Mouse (Mus musculus): ENCODE results near the gene Trak1. TPM values are rescaled to one million over a fixed set of nuclear protein-coding genes. Genes with fewer than 3 reads are reported as not detected.

Gene Trak1
- polyA plus RNA-seq, 1 experiment, result 9.7 TPM

DNA sequence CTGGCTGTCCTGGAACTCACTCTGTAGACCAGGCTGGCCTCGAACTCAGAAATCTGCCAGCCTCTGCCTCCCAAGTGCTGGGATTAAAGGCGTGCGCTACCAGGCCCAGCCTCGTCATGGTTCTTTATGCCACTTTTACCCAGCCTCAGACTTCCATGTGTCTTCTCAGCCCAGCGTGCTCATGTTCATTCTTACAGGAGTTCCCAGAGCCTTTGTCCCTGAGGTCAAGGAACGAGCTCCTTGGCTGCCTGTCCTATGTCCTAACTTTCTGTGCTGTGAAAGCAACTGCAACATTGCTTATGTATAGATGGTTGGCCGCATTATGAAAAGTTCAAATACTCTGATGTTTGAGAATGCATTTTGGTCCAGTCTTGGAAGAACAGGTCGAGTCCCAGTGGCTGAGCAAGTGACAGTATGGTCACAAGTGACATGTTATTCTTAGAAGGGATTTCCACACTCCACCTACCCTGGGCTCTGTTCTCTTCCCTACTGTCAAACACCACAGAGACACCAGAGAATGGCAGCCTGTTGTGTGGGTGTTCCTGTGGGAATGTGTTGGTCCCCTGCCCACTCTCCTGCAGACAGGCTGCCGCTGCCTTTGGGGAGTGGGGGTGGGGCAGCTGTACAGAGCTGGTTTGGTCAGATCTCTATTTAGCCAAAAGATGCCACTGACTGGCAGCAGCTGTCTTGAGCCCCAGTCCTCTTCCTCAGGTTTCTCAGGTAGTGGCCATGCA lies 90.4 kb downstream of the Trak1 start:
- H3K4me1 ChIP-seq, result peaks cover 28% of the 10 kb centered on the region
- TF ChIP-seq GATA1 (IDR thresholded peaks at IDR 0.05; ENCODE audit: borderline replicate concordance, low read length), result no peak
- TF ChIP-seq FLI1 (IDR thresholded peaks at IDR 0.05; ENCODE audit: low read length), result no peak
- no peaks in the 10 kb centered on the region for H3K9me3 ChIP-seq
- H3K4me3 ChIP-seq (replicated peaks), result no peak overlapping the region
- peaks cover 67% of the 10 kb centered on the region for H3K27me3 ChIP-seq (replicated peaks)
- H3K36me3 ChIP-seq (replicated peaks; ENCODE audit: low read length), result no peaks in the 10 kb centered on the region

DNA sequence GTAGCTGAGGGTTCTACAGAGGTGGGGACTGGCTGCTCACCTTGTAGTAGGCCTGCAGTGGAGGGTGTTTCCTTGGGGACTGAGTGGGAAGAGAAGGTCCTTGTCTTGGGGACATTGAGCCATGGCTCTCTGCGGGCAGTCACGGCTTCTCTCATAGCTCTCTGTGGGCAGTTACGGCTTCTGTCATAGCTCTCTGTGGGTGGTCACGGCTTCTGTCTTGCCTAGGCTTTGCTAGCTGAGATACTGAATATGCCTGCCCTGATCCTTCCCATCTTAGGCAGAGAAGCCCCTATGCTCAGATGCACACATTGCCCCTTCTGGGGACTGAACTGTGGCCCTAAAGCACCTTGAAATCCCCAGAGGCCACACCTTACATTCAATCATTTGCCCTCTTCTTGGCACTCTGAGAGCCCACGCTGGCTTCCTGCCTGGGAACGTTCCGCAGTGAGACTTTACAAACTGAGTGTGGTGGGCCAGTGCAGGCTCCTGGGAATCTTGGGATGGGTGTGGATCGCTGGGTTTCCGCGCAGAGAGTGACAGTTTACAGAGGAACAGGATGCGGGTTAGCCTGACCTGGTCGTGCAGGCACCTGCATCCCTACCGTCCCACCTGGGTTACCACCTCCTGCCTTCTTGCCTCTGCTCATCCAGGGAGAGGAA lies 91.1 kb downstream of the Trak1 start:
- Histone ChIP-seq H3K27me3 (replicated peaks) (peaks cover 63% of the 10 kb centered on the region), H3K4me3 (replicated peaks) (no peak overlapping the region), H3K9me3 (peaks cover 4% of the 10 kb centered on the region; the same call in 1 of the 2 replicates), H3K36me3 (replicated peaks; ENCODE audit: low read length) (no peaks in the 10 kb centered on the region), H3K4me1 (peaks cover 21% of the 10 kb centered on the region)
- TF ChIP-seq GATA1 (IDR thresholded peaks at IDR 0.05; ENCODE audit: borderline replicate concordance, low read length) (no peak), FLI1 (IDR thresholded peaks at IDR 0.05; ENCODE audit: low read length) (no peak)

DNA sequence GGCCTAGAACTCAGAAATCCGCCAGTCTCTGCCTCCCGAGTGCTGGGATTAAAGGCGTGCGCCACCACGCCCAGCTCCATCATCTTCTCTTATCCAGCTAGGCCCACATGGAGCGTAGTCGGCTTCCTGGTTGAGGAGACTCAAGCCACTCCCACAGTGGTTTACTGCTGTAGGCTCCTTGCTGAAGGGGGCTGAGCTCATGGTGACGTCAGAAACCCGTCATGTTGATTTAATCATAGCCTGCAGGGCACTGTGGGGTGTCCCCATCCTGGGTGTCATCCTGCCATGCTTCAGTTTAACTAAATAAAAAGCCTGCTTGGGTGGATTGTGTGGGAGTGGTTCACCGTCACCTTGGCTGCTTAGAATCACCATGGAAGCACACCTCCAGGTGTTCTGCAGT lies 92.0 kb downstream of the Trak1 start:
- H3K36me3 ChIP-seq (replicated peaks; ENCODE audit: low read length), result no peaks in the 10 kb centered on the region
- no peak overlapping the region for H3K4me3 ChIP-seq (replicated peaks)
- no peak for TF ChIP-seq FLI1 (IDR thresholded peaks at IDR 0.05; ENCODE audit: low read length)
- no peak for TF ChIP-seq GATA1 (IDR thresholded peaks at IDR 0.05; ENCODE audit: borderline replicate concordance, low read length)
- peaks cover 12% of the 10 kb centered on the region for H3K4me1 ChIP-seq
- H3K9me3 ChIP-seq, result peaks cover 4% of the 10 kb centered on the region; the same call in 1 of the 2 replicates
- H3K27me3 ChIP-seq (replicated peaks), result peaks cover 60% of the 10 kb centered on the region

DNA sequence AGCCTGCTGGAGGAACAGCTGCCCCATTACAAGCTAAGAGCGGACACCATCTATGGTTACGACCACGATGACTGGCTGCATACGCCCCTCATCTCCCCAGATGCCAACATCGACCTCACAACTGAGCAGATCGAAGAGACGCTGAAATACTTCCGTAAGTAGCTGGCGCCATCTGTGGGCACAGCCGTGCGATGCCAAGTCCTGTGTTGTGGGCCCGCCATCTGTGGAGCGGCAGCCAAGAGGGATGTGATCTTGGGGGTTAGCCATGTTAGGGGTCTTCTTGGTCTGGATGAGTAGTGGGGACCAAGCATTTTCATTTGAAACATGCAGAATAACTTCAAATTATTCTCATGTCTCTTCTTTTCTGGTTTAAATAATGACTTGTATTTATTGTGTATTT lies 94.6 kb downstream of the Trak1 start:
- Histone ChIP-seq H3K4me1 (peaks cover 2% of the 10 kb centered on the region; the same call in 1 of the 2 replicates), H3K9me3 (peaks cover 4% of the 10 kb centered on the region; the same call in 1 of the 2 replicates), H3K4me3 (replicated peaks) (no peak overlapping the region), H3K27me3 (replicated peaks) (peaks cover 69% of the 10 kb centered on the region), H3K36me3 (replicated peaks; ENCODE audit: low read length) (no peaks in the 10 kb centered on the region)
- TF ChIP-seq GATA1 (IDR thresholded peaks at IDR 0.05; ENCODE audit: borderline replicate concordance, low read length), result no peak
- no peak for TF ChIP-seq FLI1 (IDR thresholded peaks at IDR 0.05; ENCODE audit: low read length)

DNA sequence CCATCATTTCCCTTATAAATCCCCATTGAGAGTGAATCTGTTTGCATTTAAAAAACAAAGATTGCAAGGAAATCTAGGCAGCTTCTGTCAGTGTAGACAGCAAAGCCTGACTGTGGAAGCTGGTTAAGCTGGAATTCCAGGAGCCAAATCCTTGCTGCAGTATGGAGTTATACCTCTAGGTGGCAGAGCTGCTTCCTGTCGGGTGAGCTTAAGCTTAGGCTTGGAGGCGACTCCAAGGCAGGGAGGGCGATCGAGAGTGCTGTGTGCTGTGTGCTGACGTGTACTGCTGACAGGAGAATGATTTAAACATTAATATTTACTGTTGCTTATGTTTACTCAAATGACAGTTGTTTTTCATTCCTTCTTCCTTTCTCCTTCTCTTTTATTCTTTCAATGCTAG lies 95.1 kb downstream of the Trak1 start:
- Histone ChIP-seq H3K9me3 (peaks cover 4% of the 10 kb centered on the region; the same call in 1 of the 2 replicates), H3K4me1 (peaks cover 2% of the 10 kb centered on the region; the same call in 1 of the 2 replicates), H3K4me3 (replicated peaks) (no peak overlapping the region), H3K36me3 (replicated peaks; ENCODE audit: low read length) (no peaks in the 10 kb centered on the region), H3K27me3 (replicated peaks) (peaks cover 70% of the 10 kb centered on the region)
- no peak for TF ChIP-seq FLI1 (IDR thresholded peaks at IDR 0.05; ENCODE audit: low read length)
- TF ChIP-seq GATA1 (IDR thresholded peaks at IDR 0.05; ENCODE audit: borderline replicate concordance, low read length), result no peak

DNA sequence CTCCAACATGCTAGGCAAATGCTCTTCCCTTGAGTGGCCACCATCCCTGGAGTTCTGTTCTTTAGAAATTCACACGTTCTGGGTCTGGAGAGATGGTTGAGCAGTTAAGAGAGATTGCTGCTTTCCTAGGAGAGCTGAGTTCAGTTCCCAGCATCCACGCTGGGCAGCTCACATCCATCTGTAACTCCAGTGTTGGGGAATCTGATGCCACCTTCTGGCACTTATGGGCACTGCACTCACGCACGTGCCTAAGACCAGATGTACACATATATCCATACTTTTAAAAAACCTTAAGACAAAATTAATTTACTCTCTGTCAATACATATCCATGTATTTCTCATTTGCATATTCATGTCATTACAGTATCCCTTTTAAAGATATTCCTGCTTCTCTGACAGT lies 95.8 kb downstream of the Trak1 start:
- Histone ChIP-seq H3K4me3 (replicated peaks) (no peak overlapping the region), H3K4me1 (peaks cover 2% of the 10 kb centered on the region; the same call in 1 of the 2 replicates), H3K9me3 (peaks cover 4% of the 10 kb centered on the region; the same call in 1 of the 2 replicates), H3K27me3 (replicated peaks) (peaks cover 66% of the 10 kb centered on the region), H3K36me3 (replicated peaks; ENCODE audit: low read length) (no peaks in the 10 kb centered on the region)
- TF ChIP-seq GATA1 (IDR thresholded peaks at IDR 0.05; ENCODE audit: borderline replicate concordance, low read length) (no peak), FLI1 (IDR thresholded peaks at IDR 0.05; ENCODE audit: low read length) (no peak)

DNA sequence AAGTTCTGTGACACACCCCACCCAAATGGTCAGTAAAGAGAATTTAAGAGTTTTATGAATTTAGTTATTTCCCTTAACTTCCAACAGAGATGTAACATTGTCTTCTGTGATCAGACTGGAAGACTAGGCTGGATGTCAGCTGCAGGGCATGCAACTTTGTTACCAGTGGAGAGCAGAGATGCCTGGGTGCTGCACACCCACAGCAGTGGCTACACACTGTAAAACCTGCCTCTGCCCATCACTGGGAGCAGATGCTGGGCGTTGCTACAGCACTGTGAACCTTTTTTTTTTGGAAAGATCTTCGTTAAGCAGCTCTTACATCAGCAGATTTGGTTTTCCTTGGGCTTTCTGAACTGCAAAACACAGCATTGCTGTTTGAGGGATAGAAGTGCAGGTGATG lies 97.6 kb downstream of the Trak1 start:
- Histone ChIP-seq H3K9me3 (peaks cover 4% of the 10 kb centered on the region; the same call in 1 of the 2 replicates), H3K27me3 (replicated peaks) (peaks cover 63% of the 10 kb centered on the region), H3K4me1 (peaks cover 2% of the 10 kb centered on the region; the same call in 1 of the 2 replicates), H3K36me3 (replicated peaks; ENCODE audit: low read length) (no peaks in the 10 kb centered on the region), H3K4me3 (replicated peaks) (no peak overlapping the region)
- TF ChIP-seq GATA1 (IDR thresholded peaks at IDR 0.05; ENCODE audit: borderline replicate concordance, low read length) (no peak), FLI1 (IDR thresholded peaks at IDR 0.05; ENCODE audit: low read length) (no peak)

DNA sequence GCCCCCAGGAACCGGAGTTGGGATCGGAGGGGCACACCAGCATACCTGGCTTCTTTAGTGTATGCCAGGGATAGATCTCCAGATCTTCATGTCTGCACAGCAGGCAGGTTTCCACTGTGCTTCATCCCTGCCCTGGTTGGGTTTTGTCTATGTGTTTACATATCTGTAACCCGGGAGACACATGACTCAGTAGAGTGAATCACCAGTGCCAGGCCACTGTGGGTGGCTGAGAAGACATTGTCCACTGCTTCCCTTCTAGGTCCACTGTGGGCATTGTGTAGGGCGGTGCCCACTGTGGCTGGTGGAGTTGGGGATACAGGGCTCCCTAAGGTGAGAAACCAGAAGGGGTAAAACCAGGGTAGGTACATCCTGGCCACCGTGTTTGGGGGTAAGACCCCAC lies 98.5 kb downstream of the Trak1 start:
- no peaks in the 10 kb centered on the region for H3K36me3 ChIP-seq (replicated peaks; ENCODE audit: low read length)
- TF ChIP-seq FLI1 (IDR thresholded peaks at IDR 0.05; ENCODE audit: low read length) (no peak), GATA1 (IDR thresholded peaks at IDR 0.05; ENCODE audit: borderline replicate concordance, low read length) (no peak)
- H3K4me1 ChIP-seq, result peaks cover 2% of the 10 kb centered on the region; the same call in 1 of the 2 replicates

DNA sequence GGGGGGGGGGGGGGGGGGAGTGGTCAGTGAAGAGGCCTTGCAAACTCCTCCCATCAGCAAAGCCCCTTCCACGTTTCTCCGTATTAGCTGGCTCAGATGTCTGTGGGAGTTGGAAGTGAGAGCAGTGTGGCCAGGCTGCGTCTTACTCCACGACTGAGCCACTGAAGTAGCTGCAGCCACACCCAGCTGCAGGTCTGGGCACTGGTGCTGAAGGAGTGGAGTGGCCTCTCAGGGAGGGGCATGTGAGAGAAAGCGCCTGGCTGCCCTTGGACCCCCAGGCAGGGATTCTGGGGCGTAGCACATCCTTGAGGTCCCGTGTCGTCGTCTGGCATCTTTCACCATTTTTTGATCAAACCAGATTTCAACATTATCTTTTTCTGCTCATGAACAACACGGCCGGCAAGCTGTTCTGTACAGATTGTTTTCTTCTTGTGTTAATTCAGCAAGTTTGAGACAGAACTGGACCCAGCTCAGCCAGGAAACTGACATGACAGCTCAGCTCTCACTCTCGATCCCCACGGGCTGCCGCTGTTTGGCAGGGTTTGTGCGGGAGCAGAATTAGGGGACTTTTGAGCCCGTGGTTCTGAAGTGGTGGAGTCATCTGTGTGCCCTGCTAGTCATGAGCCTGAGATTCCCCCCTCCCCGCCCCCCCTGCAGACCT lies 100.9 kb downstream of the Trak1 start:
- TF ChIP-seq GATA1 (IDR thresholded peaks at IDR 0.05; ENCODE audit: borderline replicate concordance, low read length) (no peak), FLI1 (IDR thresholded peaks at IDR 0.05; ENCODE audit: low read length) (no peak)

More for the DNA sequence above, 98.5 kb downstream of the Trak1 start:
- peaks cover 63% of the 10 kb centered on the region for H3K27me3 ChIP-seq (replicated peaks)
- H3K4me3 ChIP-seq (replicated peaks), result no peak overlapping the region
- H3K9me3 ChIP-seq, result peaks cover 4% of the 10 kb centered on the region; the same call in 1 of the 2 replicates

More for the DNA sequence above, 100.9 kb downstream of the Trak1 start:
- peaks cover 61% of the 10 kb centered on the region for H3K27me3 ChIP-seq (replicated peaks)
- no peaks in the 10 kb centered on the region; the same call in 1 of the 2 replicates for H3K9me3 ChIP-seq
- H3K36me3 ChIP-seq (replicated peaks; ENCODE audit: low read length), result no peaks in the 10 kb centered on the region
- no peak overlapping the region for H3K4me3 ChIP-seq (replicated peaks)
- peaks cover 2% of the 10 kb centered on the region; the same call in 1 of the 2 replicates for H3K4me1 ChIP-seq

All from megakaryocyte, embryonic 14.5 days (primary cell).